Mouse (Mus musculus): Measurements from ENCODE around the gene Lhcgr. TPM values are rescaled to one million over a fixed set of nuclear protein-coding genes. Genes with fewer than 3 reads are reported as not detected.
"Not testable (repeated sequence)": the region's sequence is repeated elsewhere in the genome, so short reads cannot be mapped to it uniquely, and the experiment has no call there.

The Lhcgr gene
- not detected for total RNA-seq (2021)
- long read RNA-seq, experiment 1, result 0 reads
- long read RNA-seq, experiment 2, result 0 reads

DNA sequence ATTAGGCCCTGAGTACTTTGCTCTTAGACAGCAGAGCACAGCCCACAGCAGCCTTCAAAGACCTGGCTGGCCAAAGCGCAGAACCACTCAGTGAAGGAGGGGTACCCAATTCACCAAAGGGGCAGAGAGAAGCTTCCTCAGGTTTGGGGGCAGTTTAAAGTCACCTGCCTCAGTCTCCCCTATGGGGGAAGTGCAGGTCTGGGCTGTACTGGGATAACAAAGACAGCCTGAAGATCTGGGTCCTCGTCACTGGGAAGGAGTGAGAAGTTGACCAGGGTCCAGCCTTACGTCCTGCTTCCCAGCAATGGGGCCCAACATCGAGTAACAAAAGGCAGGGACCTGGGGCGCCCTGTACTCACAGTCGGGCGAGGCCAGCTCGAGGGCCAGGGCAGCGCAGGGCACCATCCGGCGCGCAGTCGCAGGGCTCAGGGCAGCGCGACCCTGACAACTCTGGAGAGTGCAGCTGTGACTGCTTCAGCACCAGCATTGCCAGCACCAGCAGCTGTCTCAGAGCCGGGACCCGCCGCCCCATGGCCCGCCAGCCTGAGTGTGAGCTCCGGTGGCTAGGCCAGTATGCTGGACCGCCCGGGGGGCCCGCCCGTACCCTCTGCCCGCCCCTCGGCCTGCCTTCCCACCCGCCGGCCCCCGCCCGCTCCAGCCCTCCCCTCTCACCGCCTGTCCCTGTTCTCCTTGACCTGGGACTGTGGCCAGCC lies at the start of gene Lhcgr:
Lhcgr (minus strand) TSS at position 551 of the 713 bp plus-strand sequence.
- DNase-seq, result no peak

DNA sequence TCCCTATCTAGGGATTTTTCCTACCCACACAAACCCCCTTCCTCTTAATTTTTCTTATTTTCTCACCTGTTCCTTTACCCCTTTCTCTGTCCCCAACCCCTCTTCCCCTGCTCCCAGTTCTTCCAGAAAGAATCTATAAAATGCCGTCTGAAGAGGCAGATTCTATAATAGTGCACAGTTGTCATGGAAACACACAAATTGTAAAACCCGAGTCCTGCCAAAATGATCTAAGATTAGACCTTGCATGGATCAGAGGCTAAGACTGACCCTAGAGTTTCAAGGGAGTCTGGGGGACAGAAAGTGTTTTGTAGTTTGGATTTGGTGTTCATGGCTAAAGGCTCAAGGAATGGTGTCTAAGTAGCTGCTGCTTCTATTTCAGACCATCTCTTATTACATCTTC lies 25.8 kb upstream of the Lhcgr start:
- no peak for DNase-seq

DNA sequence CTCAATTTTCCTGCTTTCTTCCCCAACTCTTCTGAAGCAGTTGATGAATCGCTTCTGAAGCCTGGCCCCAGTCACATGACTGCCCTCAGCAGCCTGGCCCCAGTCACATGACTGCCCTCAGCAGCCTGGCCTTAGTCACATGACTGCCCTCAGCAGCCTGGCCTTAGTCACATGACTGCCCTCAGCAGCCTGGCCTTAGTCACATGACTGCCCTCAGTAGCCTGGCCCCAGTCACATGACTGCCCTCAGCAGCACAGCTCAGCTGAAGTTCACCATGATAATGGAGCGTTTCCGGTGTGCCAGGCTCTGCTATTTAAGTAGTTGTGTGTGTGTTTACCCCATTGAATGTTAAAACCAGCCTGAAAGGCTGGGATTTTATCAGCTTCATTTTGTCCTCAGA lies 21.2 kb upstream of the Lhcgr start:
- not testable (repeated sequence) for DNase-seq

DNA sequence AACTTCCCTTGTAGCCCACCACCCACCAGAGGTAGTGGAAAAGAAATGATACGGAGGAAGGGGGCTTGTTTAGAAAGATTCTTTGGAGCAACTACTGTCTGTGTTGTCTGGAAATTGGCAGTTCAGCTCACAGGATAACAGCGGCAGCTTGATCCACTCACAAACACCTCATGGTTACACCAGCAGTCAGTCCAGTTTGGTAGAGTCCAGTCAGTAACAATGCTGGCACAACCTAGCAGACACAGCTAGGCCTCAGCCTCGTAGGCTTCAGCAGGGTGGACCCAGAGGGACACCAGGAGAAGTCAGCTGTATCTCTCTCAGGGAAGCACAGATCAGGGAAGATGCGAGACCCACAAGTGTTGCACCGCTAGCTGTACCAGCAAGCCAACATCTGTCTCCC lies 19.0 kb upstream of the Lhcgr start:
- DNase-seq, result no peak

DNA sequence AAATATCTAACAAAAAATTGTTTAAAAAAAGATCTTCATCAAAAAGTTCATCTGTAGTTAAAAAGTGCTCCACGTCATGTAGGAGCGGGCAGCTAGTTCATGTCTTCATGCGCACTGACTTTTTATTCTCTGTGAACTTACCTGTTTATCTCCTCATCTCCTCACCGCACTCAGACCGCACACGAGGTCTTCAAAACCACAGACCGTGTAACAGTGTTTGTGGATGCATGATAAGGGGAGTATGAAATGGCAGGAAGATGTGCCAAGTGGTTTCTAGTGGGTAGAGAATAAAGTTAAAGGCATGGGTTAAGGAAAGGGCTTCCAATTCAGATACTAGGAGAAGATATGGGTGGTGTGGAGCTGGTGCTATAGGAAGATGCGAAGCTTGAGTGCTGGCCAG lies 14.6 kb upstream of the Lhcgr start:
- DNase-seq, result no peak

DNA sequence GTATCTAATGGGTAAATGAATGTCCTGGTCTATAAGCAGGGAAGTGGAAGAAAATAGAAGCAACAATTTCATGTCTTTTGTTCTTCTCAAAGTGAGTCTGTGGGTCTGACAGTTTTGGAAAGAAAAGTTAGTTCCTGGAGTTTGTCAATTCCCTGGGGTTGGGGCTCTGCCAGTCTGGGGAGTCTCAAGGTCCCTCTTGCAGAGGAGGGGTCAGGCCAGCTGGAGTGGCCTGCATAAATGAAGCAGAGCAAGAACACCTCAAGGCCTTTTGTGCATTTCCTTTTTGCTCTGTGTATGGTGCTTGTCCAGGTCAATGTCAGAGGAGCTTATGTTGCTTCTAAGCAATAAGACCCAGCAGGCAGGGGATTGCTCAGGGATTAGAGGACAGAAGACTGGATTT lies 11.7 kb upstream of the Lhcgr start:
- DNase-seq, result no peak

DNA sequence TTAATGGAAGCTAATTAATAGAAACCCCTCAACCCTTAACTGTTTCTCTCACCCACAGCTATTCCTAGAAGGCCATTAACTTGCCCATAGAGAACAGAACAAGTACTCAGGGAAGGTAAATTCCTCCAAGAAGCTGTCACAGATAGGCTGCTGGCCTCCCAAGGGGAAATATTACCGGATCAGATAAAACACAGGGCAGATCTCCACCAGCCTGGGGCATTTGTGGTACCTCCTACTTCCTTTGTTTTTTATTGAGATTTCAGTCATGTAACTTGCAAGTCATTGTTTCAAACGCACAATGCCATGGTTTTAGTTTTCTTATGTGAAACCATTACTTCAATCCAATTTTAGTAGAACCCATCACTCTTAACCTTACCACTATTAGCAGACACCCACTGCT lies 1.1 kb downstream of the Lhcgr start:
- DNase-seq, result no peak

DNA sequence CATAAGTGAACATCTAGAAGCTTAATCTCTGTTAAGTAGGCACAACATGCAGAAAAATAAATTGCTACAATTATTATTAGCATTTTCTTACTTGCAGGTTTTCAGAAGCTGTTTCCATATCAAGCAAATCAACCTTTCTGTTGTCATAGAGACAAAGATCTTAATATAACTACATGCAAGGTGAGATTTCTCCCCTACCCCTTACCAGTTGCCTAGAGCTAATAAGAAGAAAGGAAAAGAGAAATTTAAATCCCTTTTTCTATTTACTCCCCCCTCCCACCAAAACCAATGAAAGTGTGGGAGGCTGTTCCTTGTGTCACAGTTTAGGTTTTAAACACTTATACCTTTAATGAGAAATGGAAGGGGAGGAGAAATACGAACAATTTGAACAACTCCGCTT lies 3.4 kb downstream of the Lhcgr start:
- DNase-seq, result no peak

DNA sequence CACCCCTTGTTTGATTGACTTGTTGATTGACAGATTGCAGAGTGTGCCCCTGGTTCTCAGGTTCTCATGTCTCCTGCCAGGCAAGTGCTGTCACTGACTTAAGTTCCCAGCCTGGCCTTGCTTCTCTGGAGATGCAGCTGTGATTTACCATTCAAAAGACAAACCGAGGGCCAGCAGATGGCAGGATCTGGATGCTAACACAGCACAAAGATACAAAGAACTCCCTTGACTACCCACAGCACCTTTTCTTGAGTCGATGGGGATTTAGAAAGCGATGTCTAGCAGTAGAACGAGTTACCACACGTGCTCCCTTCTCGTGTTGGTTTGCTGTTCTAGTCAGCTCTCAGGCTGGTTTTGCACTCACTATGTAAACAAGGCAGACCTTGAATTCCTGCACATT lies 4.9 kb downstream of the Lhcgr start:
- no peak for DNase-seq

DNA sequence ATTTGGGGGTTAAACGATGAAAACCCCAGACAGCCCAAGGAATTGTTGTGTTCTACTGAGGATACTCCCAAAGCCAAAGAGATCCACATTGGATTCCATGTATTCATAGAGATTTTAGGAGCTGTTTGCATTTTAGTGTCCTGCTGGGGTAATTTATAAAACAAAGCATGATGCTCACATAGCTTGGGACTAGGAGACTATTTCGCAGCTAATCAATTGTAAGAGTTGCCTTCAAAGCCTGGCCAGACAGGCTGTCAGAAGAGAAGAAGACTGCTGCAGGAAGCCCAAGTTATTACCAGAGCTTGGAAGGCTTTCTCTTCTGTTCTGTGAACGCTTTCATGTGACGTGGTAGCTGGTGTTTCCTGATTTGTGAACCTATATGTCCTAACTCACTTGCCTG lies 5.4 kb downstream of the Lhcgr start:
- no peak for DNase-seq

DNA sequence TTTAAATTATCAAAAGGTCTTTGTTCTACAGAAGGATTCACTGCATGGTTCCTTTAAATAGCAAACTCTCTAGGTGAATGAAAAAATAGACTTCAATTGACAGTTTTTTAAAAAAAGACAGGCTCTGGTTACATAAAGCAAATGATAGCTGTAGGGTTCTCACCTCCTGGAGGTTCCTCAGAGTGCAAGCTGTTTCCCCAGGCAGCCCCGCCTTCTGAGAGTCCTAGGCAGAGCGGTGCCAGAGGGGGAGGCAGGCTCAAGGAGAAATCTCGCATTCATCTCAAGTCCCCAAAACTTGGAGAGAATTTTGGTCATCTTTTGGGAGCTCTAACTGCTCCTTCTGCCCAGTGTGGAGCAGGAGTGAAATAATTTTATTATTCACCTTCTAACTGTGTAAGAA lies 12.6 kb downstream of the Lhcgr start:
- DNase-seq, result no peak

DNA sequence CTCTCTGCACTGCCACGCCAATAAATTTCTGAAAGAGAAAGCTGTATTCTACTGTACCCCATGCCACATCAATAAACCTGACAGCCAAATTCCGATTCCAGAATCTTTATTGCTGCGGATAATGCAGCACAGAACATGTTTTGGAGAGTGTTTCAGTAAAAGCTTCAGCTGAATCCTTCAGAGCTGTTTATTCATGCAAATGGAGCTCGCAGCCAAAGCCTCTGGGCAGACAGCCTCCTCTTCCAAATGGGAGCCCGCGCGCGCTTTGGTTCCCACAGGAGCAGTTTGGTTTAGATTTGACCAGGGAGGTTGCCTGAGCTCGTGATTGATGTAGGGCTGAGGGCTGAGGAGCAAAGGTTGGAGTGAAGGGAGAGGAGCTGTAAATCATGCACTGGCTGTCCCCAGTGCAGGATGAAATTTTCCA lies 17.7 kb downstream of the Lhcgr start:
- DNase-seq, result no peak

DNA sequence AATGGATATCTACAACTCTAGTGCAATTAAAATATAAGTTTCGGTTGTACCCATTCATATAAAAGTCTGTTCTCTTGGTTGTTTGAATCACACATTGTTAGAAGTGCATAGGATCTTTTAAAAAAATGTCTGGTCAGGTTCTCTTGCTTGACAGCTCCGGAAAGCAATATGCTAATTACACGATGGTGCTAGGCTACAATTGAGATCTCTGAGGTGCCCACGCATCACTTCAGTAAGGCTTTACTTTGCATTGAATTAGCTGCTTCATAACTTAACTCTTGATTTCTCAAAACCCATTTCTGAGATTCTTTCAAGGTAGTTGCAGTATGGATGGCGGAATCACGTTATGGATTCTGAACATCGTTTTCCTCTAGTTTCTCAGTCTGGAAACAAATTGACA lies 21.7 kb downstream of the Lhcgr start:
- no peak for DNase-seq

DNA sequence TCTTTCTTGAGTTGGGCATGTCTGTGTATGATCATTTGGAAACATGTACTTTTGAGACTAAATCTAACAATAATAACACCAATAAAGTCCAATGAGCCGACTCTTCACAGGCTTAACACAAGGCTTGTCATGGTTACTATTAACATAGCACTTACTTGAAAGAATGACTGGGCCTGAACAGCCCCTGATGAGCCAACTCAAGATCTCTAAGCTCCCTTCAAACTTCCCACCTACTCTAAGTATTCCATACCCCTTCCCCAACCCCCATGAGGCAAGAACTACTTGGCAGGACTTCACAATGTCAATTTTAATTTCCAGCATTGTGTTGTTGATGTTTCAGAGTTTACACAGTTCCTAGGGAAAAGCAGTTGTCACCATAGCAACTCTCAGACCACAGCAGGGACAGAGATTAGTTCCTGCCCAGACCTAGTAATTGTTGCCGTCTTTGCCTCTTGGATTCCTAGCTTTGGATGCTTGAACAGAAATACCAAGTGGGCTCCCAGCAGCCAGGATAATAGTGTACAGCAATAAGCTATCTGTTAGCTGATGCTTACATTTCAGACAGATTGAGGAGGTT lies 22.4 kb downstream of the Lhcgr start:
- DNase-seq, result no peak

DNA sequence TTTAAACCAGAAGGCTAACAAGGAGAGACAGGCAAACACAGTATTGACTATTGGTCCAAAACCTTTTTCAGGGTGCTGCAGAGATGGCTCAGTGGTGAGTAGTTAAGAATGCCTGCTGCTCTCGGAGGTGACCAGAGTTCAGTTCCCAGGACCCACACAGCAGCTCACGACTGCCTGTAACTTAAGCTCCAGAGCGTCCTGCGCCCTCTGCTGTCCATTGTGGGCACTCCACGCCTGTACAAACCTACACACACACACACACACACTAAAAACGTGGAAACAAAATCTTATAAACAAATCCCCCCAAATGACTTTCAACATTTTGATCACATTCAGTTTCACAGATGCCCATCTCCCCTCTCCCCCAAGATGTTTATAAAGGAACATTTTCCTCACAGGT lies 24.9 kb downstream of the Lhcgr start:
- DNase-seq, result no peak

DNA sequence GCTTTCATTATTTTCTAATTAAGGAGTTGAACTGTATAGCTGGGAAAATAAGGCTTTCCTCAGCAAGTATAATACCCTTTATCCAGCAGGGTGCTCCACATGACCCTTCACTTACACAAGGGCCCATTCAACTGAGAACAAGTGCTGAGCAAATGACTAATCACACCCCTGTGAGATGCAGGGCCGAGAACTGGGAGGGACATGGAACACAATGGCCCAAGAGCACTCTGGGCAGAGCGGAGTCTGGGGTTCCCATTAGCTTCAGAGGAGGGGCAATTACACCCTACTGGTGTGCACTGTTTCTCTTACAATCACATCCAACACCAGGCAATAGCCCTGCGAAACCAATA lies 27.7 kb downstream of the Lhcgr start:
- no peak for DNase-seq

DNA sequence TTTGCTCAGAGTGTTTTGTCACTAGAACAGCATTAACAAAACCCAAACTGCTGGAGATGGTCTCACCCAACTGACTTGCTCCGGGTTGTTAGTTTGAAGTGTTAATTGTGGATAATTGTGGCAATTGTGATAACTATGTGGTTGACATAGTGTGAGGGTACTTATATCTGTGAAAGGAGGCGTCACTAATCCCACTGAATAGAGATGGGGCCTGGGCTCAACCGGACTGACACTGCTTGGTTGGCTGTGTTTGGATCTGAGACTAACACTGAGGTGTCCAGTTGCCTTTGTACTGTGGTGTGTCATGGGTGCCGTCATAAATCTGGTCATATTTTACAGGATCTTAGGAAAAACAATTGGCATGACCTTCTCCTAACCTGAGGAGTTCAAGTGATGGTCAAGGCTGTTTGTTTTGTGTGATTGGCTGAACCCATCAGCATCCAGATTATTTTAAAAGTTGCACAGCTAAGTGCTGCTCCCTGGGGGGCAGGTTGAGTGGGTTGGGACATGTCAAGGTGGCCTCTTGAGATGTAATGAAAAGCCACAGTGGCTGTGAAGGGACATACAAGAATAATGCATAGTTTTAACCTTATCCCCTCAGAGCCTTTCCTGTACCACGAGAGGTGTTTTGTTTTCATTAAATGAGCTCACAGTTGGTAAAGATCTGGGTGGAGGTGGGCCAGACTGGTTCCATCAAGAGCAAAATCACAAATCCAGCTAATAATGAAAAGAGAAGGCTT lies 28.2 kb downstream of the Lhcgr start:
- DNase-seq, result no peak

DNA sequence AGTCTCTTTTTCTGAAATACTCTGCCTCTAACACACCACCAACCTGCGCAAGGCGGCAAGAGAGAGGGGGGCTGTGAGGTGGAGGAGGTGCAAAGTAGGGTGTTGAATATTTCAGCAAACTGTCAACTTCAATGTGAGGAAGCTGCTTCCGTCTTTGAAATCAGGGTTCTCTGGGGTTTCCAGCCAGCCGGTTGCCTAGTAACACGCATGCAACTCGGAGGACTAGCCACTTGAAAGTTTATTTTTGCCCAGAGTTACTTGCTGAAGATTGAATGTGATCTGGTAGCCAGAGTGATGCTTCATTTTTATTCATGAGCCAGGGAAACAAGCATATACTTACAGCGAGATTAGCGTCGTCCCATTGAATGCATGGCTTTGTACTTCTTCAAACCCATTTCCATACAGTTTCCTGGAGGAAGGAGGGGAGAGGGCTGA lies 33.8 kb downstream of the Lhcgr start:
- no peak for DNase-seq

DNA sequence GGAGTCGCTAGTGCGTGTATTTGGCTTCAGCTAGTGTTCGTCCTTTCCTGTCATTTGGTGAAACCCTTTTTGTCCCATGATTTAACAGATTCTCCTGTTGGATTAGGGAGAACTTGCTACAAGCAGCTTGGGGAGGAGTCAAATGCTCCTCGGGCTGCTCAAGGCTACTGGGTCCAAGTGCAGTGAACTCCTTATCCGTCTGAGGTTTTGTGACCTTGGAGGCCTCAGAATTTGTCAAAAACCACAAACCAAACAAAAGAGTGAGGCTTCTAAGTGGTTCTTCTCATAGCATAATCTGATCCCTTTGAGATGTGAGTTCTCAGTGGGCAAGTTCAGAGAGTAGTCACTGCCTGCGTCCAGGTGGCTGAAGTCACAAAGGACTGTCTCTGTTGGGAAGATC lies 36.0 kb downstream of the Lhcgr start:
- DNase-seq, result no peak

DNA sequence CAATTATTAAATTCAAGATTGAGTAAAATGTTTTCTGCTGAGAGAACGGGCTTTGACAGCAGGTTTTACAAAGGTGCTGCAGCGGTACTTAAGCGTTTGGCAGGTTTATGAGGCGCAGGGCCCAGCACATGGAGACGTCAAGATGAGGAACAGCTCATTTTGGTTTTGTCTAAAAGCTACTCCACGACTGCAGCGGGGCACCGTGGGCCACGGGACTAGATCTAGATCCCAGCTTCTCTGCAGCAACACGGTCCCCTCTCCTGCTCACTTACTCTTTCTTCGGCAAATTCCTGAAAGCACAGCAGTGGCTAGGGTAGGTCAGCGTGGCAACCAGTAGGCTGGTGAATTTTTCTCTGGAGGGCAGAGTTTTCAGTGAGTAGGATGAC lies 38.3 kb downstream of the Lhcgr start:
- no peak for DNase-seq

DNA sequence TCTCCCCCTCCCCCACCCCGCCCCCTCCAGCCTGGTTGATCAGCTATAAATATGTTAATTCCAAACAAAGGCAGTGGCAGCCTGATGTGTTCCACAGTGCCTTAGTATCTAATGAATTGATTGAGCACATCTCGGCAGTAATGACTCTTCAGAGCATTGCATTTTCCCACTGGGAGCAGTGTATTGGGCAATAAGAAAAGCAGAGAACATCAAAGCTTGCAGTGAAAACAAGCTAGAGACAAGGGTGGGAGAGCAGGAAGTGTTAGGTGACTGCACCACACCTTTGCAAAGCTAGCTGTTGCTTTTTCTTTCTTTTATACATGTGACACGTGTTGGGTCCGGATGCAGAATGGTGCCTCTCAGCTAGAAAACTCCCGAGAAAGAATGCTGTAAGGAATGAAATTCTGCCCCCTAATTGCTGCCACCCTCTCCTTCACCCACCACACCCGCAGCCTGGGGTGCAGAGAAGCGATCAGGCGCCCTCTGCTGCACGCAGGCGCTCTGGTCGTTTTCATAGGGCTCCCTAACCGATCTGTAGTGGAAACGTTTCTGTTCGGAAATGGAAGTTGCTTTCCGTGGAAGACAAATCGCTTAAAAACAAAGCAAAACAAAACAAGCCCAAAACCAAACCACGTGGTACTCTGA lies 38.8 kb downstream of the Lhcgr start:
- DNase-seq, result peak; percentile 19

DNA sequence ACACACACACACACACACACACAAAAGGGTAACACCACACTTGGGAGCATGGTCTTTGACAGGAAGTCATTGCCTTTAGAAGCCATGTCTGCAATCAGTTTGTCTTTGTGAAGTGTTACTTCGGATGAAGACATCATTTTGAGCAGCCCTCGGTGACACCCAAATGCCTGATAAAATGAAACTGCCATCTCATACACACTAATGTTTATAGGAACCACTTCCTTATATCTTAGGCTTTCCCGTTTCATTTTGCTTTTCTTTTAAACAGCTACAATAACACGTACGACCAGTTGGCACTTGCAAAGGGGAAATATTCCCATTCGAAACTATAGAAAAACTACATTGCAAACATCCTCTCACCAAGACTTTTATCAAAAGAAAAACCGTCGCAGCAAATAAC lies 42.1 kb downstream of the Lhcgr start:
- no peak for DNase-seq

DNA sequence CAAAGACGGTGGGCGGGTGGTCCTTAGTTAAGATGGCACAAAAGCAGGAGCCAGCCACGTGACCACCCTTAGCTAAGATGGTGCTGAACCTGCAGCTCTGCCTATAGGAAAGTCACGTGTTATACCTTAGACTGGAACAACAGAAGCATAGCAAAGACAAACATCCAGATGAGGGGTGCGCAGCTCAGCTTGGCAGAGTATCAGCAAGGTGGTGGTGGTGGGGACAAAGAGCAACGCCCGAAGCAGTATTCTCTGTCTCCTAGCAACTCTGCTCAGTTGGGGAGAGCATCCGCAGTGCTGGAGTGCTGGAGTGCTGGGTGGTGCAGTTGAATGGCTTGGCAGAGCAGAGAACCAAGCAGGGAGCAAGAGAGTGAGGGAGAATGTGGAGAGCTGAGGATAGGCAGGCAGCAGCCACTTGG lies 85.5 kb downstream of the Lhcgr start:
- DNase-seq, result no peak

Measured in gastrocnemius, postnatal 25 days (tissue).